Mouse (Mus musculus) liver, postnatal 0 days (tissue): ENCODE measurements around the gene Nenf.

Experiments used
- CTCF ChIP-seq: sonication (generic); IDR thresholded peaks from 2 replicates; pipeline ENCODE4 v1.5.1; 2016; ENCODE audit warnings: antibody characterized with exemption, low read depth
- EP300 ChIP-seq: IDR thresholded peaks from 2 replicates; pipeline ENCODE4 v1.6.1; 2016; ENCODE audit warnings: antibody characterized with exemption, low read depth, mild to moderate bottlenecking

GRCm38 (mm10) chr1:191277549-191278059 lies 40.4 kb downstream of the Nenf start:
- TF ChIP-seq CTCF (no peak), EP300 (peak; percentile 44; the same call in 1 of the 2 replicates)
